Mouse (Mus musculus) olfactory bulb, adult 2 months (tissue): ENCODE measurements around the gene Mrgpra2b.
"Not testable (repeated sequence)": the region's sequence is repeated elsewhere in the genome, so short reads cannot be mapped to it uniquely, and the experiment has no call there.

Experiments
- CTCF ChIP-seq: fragments of 200-500 bp; IDR thresholded peaks from 2 replicates; pipeline ENCODE4 v1.5.1; 2012; ENCODE audit warnings: low read depth, mild to moderate bottlenecking, low read length, moderate library complexity; ENCODE audit not compliant: insufficient read depth
- POLR2A ChIP-seq: fragments of 200-500 bp; IDR thresholded peaks from 2 replicates; pipeline ENCODE4 v1.6.1; 2012; ENCODE audit warnings: mild to moderate bottlenecking, low read depth, low read length, moderate library complexity; ENCODE audit not compliant: insufficient read depth

- not testable (repeated sequence) for TF ChIP-seq CTCF, POLR2A
Observed at GRCm38 (mm10) chr7:47427815-47428508, 100.7 kb downstream of the Mrgpra2b start.
